24 mouse cellular contexts compared by ENCODE assay signal in genomic region chr9:56623361-56623760, GRCm38 (mm10).
DNase-seq lines count a peak whose midpoint lies in the region; ATAC-seq lines count a peak whose summit lies in the region.
"Had no signal": no experiment of that assay in that cellular context is flagged by ENCODE, and none has a peak within 500 bp of the region (broad histone marks: within the 10 kb centered on the region; RNA-seq: fewer than 3 reads in every experiment).

No protein-coding gene starts in this region.

- WGBS in midbrain, embryonic 11.5 days, result 88% methylated on average over 11 of the region's 11 CpGs

- no peak overlapping the region for H3K4me2 ChIP-seq in midbrain, embryonic 11.5 days
- H3K4me2 ChIP-seq: embryonic facial prominence, embryonic 13.5 days; forebrain, embryonic 12.5 days; forebrain, embryonic 15.5 days; heart, embryonic 11.5 days; hindbrain, embryonic 12.5 days; hindbrain, embryonic 15.5 days had no signal

- no peaks in the 10 kb centered on the region for H3K9me3 ChIP-seq in midbrain, embryonic 11.5 days (ENCODE audit: control insufficient read depth, low read length)
- H3K9me3 ChIP-seq: embryonic facial prominence, embryonic 10.5 days; embryonic facial prominence, embryonic 13.5 days; forebrain, embryonic 12.5 days; forebrain, embryonic 15.5 days; G1E; hindbrain, embryonic 12.5 days; hindbrain, embryonic 15.5 days had no signal

- peak; percentile 64 to 68 for DNase-seq in cerebellum, postnatal 10 days
- DNase-seq in lung, postnatal 10 days, result peak; percentile 20
- DNase-seq in lung, postnatal 14 days, result no peak
- DNase-seq in midbrain, embryonic 11.5 days (ENCODE audit: low spot score, missing footprints), result no peak
- DNase-seq: adrenal gland, adult 2 months; adrenal gland, postnatal 25 days; B cell, adult 2 months; cerebellum, adult 18-20 months; cerebellum, adult 9-10 months; embryo, embryonic 11 days; gastrocnemius, postnatal 25 days had no signal

- no peak overlapping the region for H3K27ac ChIP-seq in midbrain, embryonic 11.5 days (ENCODE audit: low read depth, low read length)
- H3K27ac ChIP-seq: embryonic facial prominence, embryonic 13.5 days; forebrain, embryonic 12.5 days; forebrain, embryonic 15.5 days; hindbrain, embryonic 12.5 days; hindbrain, embryonic 15.5 days had no signal

- no peak for ATAC-seq in cerebellum, adult (ENCODE audit: insufficient number of reproducible peaks, low FRiP score, low TSS enrichment)
- ATAC-seq in common myeloid progenitor, adult 5-6 weeks (replicated peaks; ENCODE audit: low read depth, poor library complexity, severe bottlenecking), result 0 out of 2 replicates have a peak, but pooled peaks have one; percentile 27
- ATAC-seq in midbrain, embryonic 11.5 days (ENCODE audit: low FRiP score), result no peak
- ATAC-seq: forebrain, embryonic 15.5 days; Patski had no signal

- H3K27me3 ChIP-seq in midbrain, embryonic 11.5 days (ENCODE audit: control insufficient read depth, insufficient read depth, low read length), result peaks cover 25% of the 10 kb centered on the region
- H3K27me3 ChIP-seq: CH12.LX had no signal

- H3K4me1 ChIP-seq in midbrain, embryonic 11.5 days (ENCODE audit: control insufficient read depth, insufficient read depth, low read length), result no peaks in the 10 kb centered on the region

- H3K36me3 ChIP-seq in midbrain, embryonic 11.5 days (ENCODE audit: control insufficient read depth, insufficient read depth, low read length), result no peaks in the 10 kb centered on the region
- H3K36me3 ChIP-seq: embryonic facial prominence, embryonic 10.5 days; G1E had no signal

- H3K9ac ChIP-seq in midbrain, embryonic 11.5 days (ENCODE audit: low read length), result no peak overlapping the region
- H3K9ac ChIP-seq: forebrain, embryonic 12.5 days; forebrain, embryonic 15.5 days; hindbrain, embryonic 12.5 days; hindbrain, embryonic 15.5 days had no signal

- no peak overlapping the region for H3K4me3 ChIP-seq in midbrain, embryonic 11.5 days (ENCODE audit: low read depth, low read length)
- H3K4me3 ChIP-seq: embryonic facial prominence, embryonic 10.5 days; embryonic facial prominence, embryonic 13.5 days; erythroblast, embryonic 14.5 days; forebrain, embryonic 12.5 days; forebrain, embryonic 15.5 days; hindbrain, embryonic 12.5 days; hindbrain, embryonic 15.5 days had no signal

Comparison
In these comparisons a context has a peak if more than half of its experiments do, and no peak if none do; other contexts are left out.
1. DNase-seq: peak in cerebellum, postnatal 10 days (2 of 2) and lung, postnatal 10 days (single experiment); none in lung, postnatal 14 days (single experiment) and midbrain, embryonic 11.5 days (single experiment).